Mouse (Mus musculus) neural tube, embryonic 12.5 days (tissue): Measurements from ENCODE around the gene Cwc27. TPM values are rescaled to one million over a fixed set of nuclear protein-coding genes. Genes with fewer than 3 reads are reported as not detected.

Experiments used
- ATAC-seq: fragments of 200-750 bp; cut with Nextera tagmentation; 2 replicates; pipeline ENCODE4 v1.8.0; 2017; ENCODE audit warnings: low read depth, mild to moderate bottlenecking, moderate TSS enrichment, moderate library complexity; ENCODE audit not compliant: low FRiP score
- H3K27ac ChIP-seq: fragments of 300-500 bp; sonication (generic); 2 replicates; pipeline ENCODE4 v1.5.1; 2016
- H3K27me3 ChIP-seq: fragments of 300-500 bp; sonication (generic); replicated peaks from 2 replicates; pipeline ENCODE4 v1.6.1; 2016; ENCODE audit warnings: mild to moderate bottlenecking
- H3K36me3 ChIP-seq: fragments of 300-500 bp; sonication (generic); 2 replicates; pipeline ENCODE4 v1.6.1; 2016; ENCODE audit warnings: mild to moderate bottlenecking
- H3K4me1 ChIP-seq: fragments of 300-500 bp; sonication (generic); 2 replicates; pipeline ENCODE4 v1.6.1; 2016
- H3K4me2 ChIP-seq: fragments of 300-500 bp; sonication (generic); replicated peaks from 2 replicates; pipeline ENCODE4 v1.6.1; 2016; ENCODE audit warnings: mild to moderate bottlenecking
- H3K4me3 ChIP-seq: fragments of 300-500 bp; sonication (generic); 2 replicates; pipeline ENCODE4 v1.5.1; 2016
- H3K9ac ChIP-seq: fragments of 300-500 bp; sonication (generic); 2 replicates; pipeline ENCODE4 v1.6.1; 2016; ENCODE audit warnings: mild to moderate bottlenecking
- H3K9me3 ChIP-seq: fragments of 300-500 bp; sonication (generic); 2 replicates; pipeline ENCODE4 v1.6.1; 2016; ENCODE audit warnings: mild to moderate bottlenecking
- WGBS: fragments of 180-500 bp; shearing (Covaris S2); methylation state at CpG from one replicate; pipeline ENCODE4 v1.1.7; 2016; 5-methylcytosine and 5-hydroxymethylcytosine counted together
- polyA plus RNA-seq: library from polyadenylated mRNA; unstranded; fragments of >200 nt; fragmentation: Nextera tagmentation; extraction: Ambion mirVana; gene quantifications from 2 replicates; pipeline ENCODE4 v1.2.1, GENCODE M21; 2016

Gene Cwc27
- polyA plus RNA-seq, 1 experiment from 2014 or later: 27.6 TPM

- WGBS: 73% methylated on average over 7 of the region's 7 CpGs
- peaks cover 3% of the 10 kb centered on the region; the same call in 1 of the 2 replicates for H3K36me3 ChIP-seq
- no peak for ATAC-seq
- no peak overlapping the region for H3K27ac ChIP-seq
- no peaks in the 10 kb centered on the region for H3K27me3 ChIP-seq
- H3K4me2 ChIP-seq: no peak overlapping the region
- no peak overlapping the region for H3K4me3 ChIP-seq
- no peaks in the 10 kb centered on the region for H3K4me1 ChIP-seq
- H3K9me3 ChIP-seq: no peaks in the 10 kb centered on the region
- H3K9ac ChIP-seq: no peak overlapping the region
Measured at GRCm38 (mm10) chr13:104632427-104633167, 184.3 kb downstream of the Cwc27 start.

GRCm38 (mm10) chr13:104631621-104632205 lies 185.2 kb downstream of the Cwc27 start:
- 82% methylated on average over 7 of the region's 7 CpGs for WGBS
- ATAC-seq: no peak

GRCm38 (mm10) chr13:104630808-104631207 lies 186.1 kb downstream of the Cwc27 start:
- H3K4me1 ChIP-seq: no peaks in the 10 kb centered on the region
- H3K4me3 ChIP-seq: no peak overlapping the region
- H3K9me3 ChIP-seq: no peaks in the 10 kb centered on the region
- no peak overlapping the region for H3K9ac ChIP-seq
- ATAC-seq: no peak
- WGBS: 93% methylated on average over 5 of the region's 5 CpGs
- no peak overlapping the region for H3K4me2 ChIP-seq
- H3K27ac ChIP-seq: no peak overlapping the region
- H3K36me3 ChIP-seq: peaks cover 3% of the 10 kb centered on the region; the same call in 1 of the 2 replicates
- H3K27me3 ChIP-seq: no peaks in the 10 kb centered on the region

More at GRCm38 (mm10) chr13:104631621-104632205, 185.2 kb downstream of the Cwc27 start:
- Histone ChIP-seq H3K4me2 (no peak overlapping the region), H3K9ac (no peak overlapping the region), H3K9me3 (no peaks in the 10 kb centered on the region), H3K4me3 (no peak overlapping the region), H3K27me3 (no peaks in the 10 kb centered on the region), H3K4me1 (no peaks in the 10 kb centered on the region), H3K27ac (no peak overlapping the region), H3K36me3 (peaks cover 3% of the 10 kb centered on the region; the same call in 1 of the 2 replicates)

GRCm38 (mm10) chr13:104629621-104630020 lies 187.3 kb downstream of the Cwc27 start:
- no peak overlapping the region for H3K4me3 ChIP-seq
- no peak for ATAC-seq
- no peak overlapping the region for H3K4me2 ChIP-seq
- no peak overlapping the region for H3K9ac ChIP-seq
- no peak overlapping the region for H3K27ac ChIP-seq
- H3K9me3 ChIP-seq: no peaks in the 10 kb centered on the region
- H3K36me3 ChIP-seq: peaks cover 3% of the 10 kb centered on the region; the same call in 1 of the 2 replicates
- H3K27me3 ChIP-seq: no peaks in the 10 kb centered on the region
- no peaks in the 10 kb centered on the region for H3K4me1 ChIP-seq
- 90% methylated on average over 11 of the region's 11 CpGs for WGBS

- no peak for ATAC-seq
- 64% methylated on average over 4 of the region's 4 CpGs for WGBS
- no peaks in the 10 kb centered on the region for H3K27me3 ChIP-seq
- H3K9me3 ChIP-seq: no peaks in the 10 kb centered on the region
- H3K9ac ChIP-seq: no peak overlapping the region
- peaks cover 3% of the 10 kb centered on the region; the same call in 1 of the 2 replicates for H3K36me3 ChIP-seq
- no peak overlapping the region for H3K4me2 ChIP-seq
- H3K27ac ChIP-seq: no peak overlapping the region
- no peak overlapping the region for H3K4me3 ChIP-seq
- no peaks in the 10 kb centered on the region for H3K4me1 ChIP-seq
Measured at GRCm38 (mm10) chr13:104628019-104628418, 188.9 kb downstream of the Cwc27 start.

- Histone ChIP-seq H3K36me3 (peaks cover 3% of the 10 kb centered on the region; the same call in 1 of the 2 replicates), H3K4me1 (no peaks in the 10 kb centered on the region), H3K27ac (no peak overlapping the region), H3K9ac (no peak overlapping the region), H3K9me3 (no peaks in the 10 kb centered on the region), H3K4me3 (no peak overlapping the region), H3K4me2 (no peak overlapping the region), H3K27me3 (no peaks in the 10 kb centered on the region)
- no peak for ATAC-seq
- WGBS: 82% methylated on average over 11 of the region's 11 CpGs
Measured at GRCm38 (mm10) chr13:104627169-104627909, 189.6 kb downstream of the Cwc27 start.

GRCm38 (mm10) chr13:104623130-104623891 lies 193.6 kb downstream of the Cwc27 start:
- Histone ChIP-seq H3K9me3 (no peaks in the 10 kb centered on the region), H3K9ac (no peak overlapping the region), H3K36me3 (no peaks in the 10 kb centered on the region), H3K4me2 (no peak overlapping the region), H3K27me3 (no peaks in the 10 kb centered on the region), H3K4me3 (no peak overlapping the region), H3K27ac (no peak overlapping the region), H3K4me1 (no peaks in the 10 kb centered on the region)
- WGBS: 88% methylated on average over 12 of the region's 12 CpGs
- no peak for ATAC-seq

- Histone ChIP-seq H3K27ac (no peak overlapping the region), H3K36me3 (no peaks in the 10 kb centered on the region), H3K9ac (no peak overlapping the region), H3K27me3 (no peaks in the 10 kb centered on the region), H3K4me3 (no peak overlapping the region), H3K4me2 (no peak overlapping the region), H3K4me1 (no peaks in the 10 kb centered on the region), H3K9me3 (no peaks in the 10 kb centered on the region)
- 83% methylated on average over 6 of the region's 6 CpGs for WGBS
- ATAC-seq: no peak
Measured at GRCm38 (mm10) chr13:104622102-104622743, 194.7 kb downstream of the Cwc27 start.

GRCm38 (mm10) chr13:104620423-104620822 lies 196.5 kb downstream of the Cwc27 start:
- 72% methylated on average over 2 of the region's 2 CpGs for WGBS
- no peaks in the 10 kb centered on the region for H3K4me1 ChIP-seq
- no peak overlapping the region for H3K9ac ChIP-seq
- H3K9me3 ChIP-seq: no peaks in the 10 kb centered on the region
- H3K4me3 ChIP-seq: no peak overlapping the region
- no peak overlapping the region for H3K4me2 ChIP-seq
- H3K27ac ChIP-seq: no peak overlapping the region
- ATAC-seq: no peak
- no peaks in the 10 kb centered on the region for H3K27me3 ChIP-seq
- no peaks in the 10 kb centered on the region for H3K36me3 ChIP-seq

GRCm38 (mm10) chr13:104619503-104620288 lies 197.2 kb downstream of the Cwc27 start:
- Histone ChIP-seq H3K4me1 (no peaks in the 10 kb centered on the region), H3K4me2 (no peak overlapping the region), H3K27ac (no peak overlapping the region), H3K36me3 (no peaks in the 10 kb centered on the region), H3K27me3 (no peaks in the 10 kb centered on the region), H3K9me3 (no peaks in the 10 kb centered on the region), H3K9ac (no peak overlapping the region), H3K4me3 (no peak overlapping the region)
- no peak for ATAC-seq
- WGBS: 93% methylated on average over 7 of the region's 7 CpGs

- WGBS: 91% methylated on average over 4 of the region's 4 CpGs
- ATAC-seq: no peak
- no peaks in the 10 kb centered on the region for H3K4me1 ChIP-seq
- no peaks in the 10 kb centered on the region for H3K36me3 ChIP-seq
- no peak overlapping the region for H3K4me2 ChIP-seq
- H3K4me3 ChIP-seq: no peak overlapping the region
- H3K9me3 ChIP-seq: no peaks in the 10 kb centered on the region
- no peak overlapping the region for H3K27ac ChIP-seq
- H3K9ac ChIP-seq: no peak overlapping the region
- no peaks in the 10 kb centered on the region for H3K27me3 ChIP-seq
Measured at GRCm38 (mm10) chr13:104617201-104617600, 199.7 kb downstream of the Cwc27 start.
